Mouse (Mus musculus): ENCODE results near the gene Tlcd1. TPM values are rescaled to one million over a fixed set of nuclear protein-coding genes. Genes with fewer than 3 reads are reported as not detected.

Gene Tlcd1
- polyA plus RNA-seq, 1 experiment from 2014 or later = 9.9 TPM

GRCm38 (mm10) chr11:78156156-78156699 is 20.3 kb upstream of the Tlcd1 start:
- DNase-seq (ENCODE audit: low spot score) = no peak
- Histone ChIP-seq H3K9me3 (ENCODE audit: control insufficient read depth, low read length) (no peaks in the 10 kb centered on the region), H3K4me3 (ENCODE audit: low read depth, low read length) (no peak overlapping the region), H3K27me3 (ENCODE audit: control insufficient read depth, insufficient read depth, low read length) (no peaks in the 10 kb centered on the region), H3K4me2 (ENCODE audit: low read depth) (no peak overlapping the region), H3K27ac (ENCODE audit: low read depth, low read length) (no peak overlapping the region), H3K4me1 (ENCODE audit: control insufficient read depth, insufficient read depth, low read length) (no peaks in the 10 kb centered on the region), H3K36me3 (ENCODE audit: control insufficient read depth, insufficient read depth, low read length) (peaks cover 37% of the 10 kb centered on the region), H3K9ac (ENCODE audit: low read length) (no peak overlapping the region)
- 76% methylated on average over 6 of the region's 6 CpGs for WGBS
- no peak for ATAC-seq (ENCODE audit: insufficient read depth, low FRiP score, low TSS enrichment)

- WGBS = 39% methylated on average over 2 of the region's 2 CpGs
These were observed 17.4 kb upstream of the Tlcd1 start for GRCm38 (mm10) chr11:78159096-78159495.

GRCm38 (mm10) chr11:78159557-78159956 is 17.0 kb upstream of the Tlcd1 start:
- no peak overlapping the region for H3K4me3 ChIP-seq (ENCODE audit: low read depth, low read length)
- no peak overlapping the region for H3K9ac ChIP-seq (ENCODE audit: low read length)
- no peak overlapping the region for H3K4me2 ChIP-seq (ENCODE audit: low read depth)
- no peak overlapping the region for H3K27ac ChIP-seq (ENCODE audit: low read depth, low read length)
- peaks cover 39% of the 10 kb centered on the region for H3K36me3 ChIP-seq (ENCODE audit: control insufficient read depth, insufficient read depth, low read length)
- H3K4me1 ChIP-seq (ENCODE audit: control insufficient read depth, insufficient read depth, low read length) = peaks cover 20% of the 10 kb centered on the region
- H3K9me3 ChIP-seq (ENCODE audit: control insufficient read depth, low read length) = no peaks in the 10 kb centered on the region
- H3K27me3 ChIP-seq (ENCODE audit: control insufficient read depth, insufficient read depth, low read length) = no peaks in the 10 kb centered on the region
- DNase-seq (ENCODE audit: low spot score) (no peak), ATAC-seq (ENCODE audit: insufficient read depth, low FRiP score, low TSS enrichment) (no peak)
- WGBS = 87% methylated on average over 7 of the region's 7 CpGs

More at GRCm38 (mm10) chr11:78159096-78159495, 17.4 kb upstream of the Tlcd1 start:
- peak; percentile 29; the same call in 1 of the 2 replicates for ATAC-seq (ENCODE audit: insufficient read depth, low FRiP score, low TSS enrichment)
- no peak overlapping the region for H3K27ac ChIP-seq (ENCODE audit: low read depth, low read length)
- H3K4me3 ChIP-seq (ENCODE audit: low read depth, low read length) = no peak overlapping the region
- H3K27me3 ChIP-seq (ENCODE audit: control insufficient read depth, insufficient read depth, low read length) = no peaks in the 10 kb centered on the region
- DNase-seq (ENCODE audit: low spot score) = peak; percentile 81
- H3K4me2 ChIP-seq (ENCODE audit: low read depth) = no peak overlapping the region
- peaks cover 20% of the 10 kb centered on the region for H3K4me1 ChIP-seq (ENCODE audit: control insufficient read depth, insufficient read depth, low read length)
- no peaks in the 10 kb centered on the region for H3K9me3 ChIP-seq (ENCODE audit: control insufficient read depth, low read length)
- peaks cover 43% of the 10 kb centered on the region for H3K36me3 ChIP-seq (ENCODE audit: control insufficient read depth, insufficient read depth, low read length)
- no peak overlapping the region for H3K9ac ChIP-seq (ENCODE audit: low read length)

- H3K4me2 ChIP-seq (ENCODE audit: low read depth) = no peak overlapping the region
- WGBS = 92% methylated on average over 18 of the region's 18 CpGs
- H3K4me1 ChIP-seq (ENCODE audit: control insufficient read depth, insufficient read depth, low read length) = peaks cover 20% of the 10 kb centered on the region
- H3K4me3 ChIP-seq (ENCODE audit: low read depth, low read length) = no peak overlapping the region
- no peaks in the 10 kb centered on the region for H3K9me3 ChIP-seq (ENCODE audit: control insufficient read depth, low read length)
- no peak for DNase-seq (ENCODE audit: low spot score)
- no peak overlapping the region for H3K9ac ChIP-seq (ENCODE audit: low read length)
- no peaks in the 10 kb centered on the region for H3K27me3 ChIP-seq (ENCODE audit: control insufficient read depth, insufficient read depth, low read length)
- no peak for ATAC-seq (ENCODE audit: insufficient read depth, low FRiP score, low TSS enrichment)
- H3K36me3 ChIP-seq (ENCODE audit: control insufficient read depth, insufficient read depth, low read length) = peaks cover 36% of the 10 kb centered on the region
- no peak overlapping the region for H3K27ac ChIP-seq (ENCODE audit: low read depth, low read length)
These were observed 16.3 kb upstream of the Tlcd1 start for GRCm38 (mm10) chr11:78160171-78160570.

- Histone ChIP-seq H3K27ac (ENCODE audit: low read depth, low read length) (no peak overlapping the region), H3K36me3 (ENCODE audit: control insufficient read depth, insufficient read depth, low read length) (peaks cover 36% of the 10 kb centered on the region), H3K9me3 (ENCODE audit: control insufficient read depth, low read length) (no peaks in the 10 kb centered on the region), H3K4me3 (ENCODE audit: low read depth, low read length) (no peak overlapping the region), H3K4me2 (ENCODE audit: low read depth) (no peak overlapping the region), H3K9ac (ENCODE audit: low read length) (no peak overlapping the region), H3K27me3 (ENCODE audit: control insufficient read depth, insufficient read depth, low read length) (no peaks in the 10 kb centered on the region), H3K4me1 (ENCODE audit: control insufficient read depth, insufficient read depth, low read length) (peaks cover 22% of the 10 kb centered on the region)
- no peak for ATAC-seq (ENCODE audit: insufficient read depth, low FRiP score, low TSS enrichment)
- 90% methylated on average over 3 of the region's 3 CpGs for WGBS
- DNase-seq (ENCODE audit: low spot score) = no peak
These were observed 15.8 kb upstream of the Tlcd1 start for GRCm38 (mm10) chr11:78160675-78161074.

- no peaks in the 10 kb centered on the region for H3K27me3 ChIP-seq (ENCODE audit: control insufficient read depth, insufficient read depth, low read length)
- ATAC-seq (ENCODE audit: insufficient read depth, low FRiP score, low TSS enrichment) (no peak), DNase-seq (ENCODE audit: low spot score) (no peak)
- no peak overlapping the region for H3K9ac ChIP-seq (ENCODE audit: low read length)
- H3K9me3 ChIP-seq (ENCODE audit: control insufficient read depth, low read length) = no peaks in the 10 kb centered on the region
- H3K4me1 ChIP-seq (ENCODE audit: control insufficient read depth, insufficient read depth, low read length) = peaks cover 27% of the 10 kb centered on the region
- peaks cover 36% of the 10 kb centered on the region for H3K36me3 ChIP-seq (ENCODE audit: control insufficient read depth, insufficient read depth, low read length)
- H3K27ac ChIP-seq (ENCODE audit: low read depth, low read length) = no peak overlapping the region
- no peak overlapping the region for H3K4me3 ChIP-seq (ENCODE audit: low read depth, low read length)
- H3K4me2 ChIP-seq (ENCODE audit: low read depth) = no peak overlapping the region
- 93% methylated on average over 14 of the region's 14 CpGs for WGBS
These were observed 15.3 kb upstream of the Tlcd1 start for GRCm38 (mm10) chr11:78161169-78161568.

- no peaks in the 10 kb centered on the region for H3K9me3 ChIP-seq (ENCODE audit: control insufficient read depth, low read length)
- H3K4me1 ChIP-seq (ENCODE audit: control insufficient read depth, insufficient read depth, low read length) = peaks cover 28% of the 10 kb centered on the region
- 0 out of 2 replicates have a peak overlapping the region, but pooled peaks have one; percentile 44 for H3K27ac ChIP-seq (ENCODE audit: low read depth, low read length)
- DNase-seq (ENCODE audit: low spot score) (no peak), ATAC-seq (ENCODE audit: insufficient read depth, low FRiP score, low TSS enrichment) (no peak)
- H3K36me3 ChIP-seq (ENCODE audit: control insufficient read depth, insufficient read depth, low read length) = peaks cover 36% of the 10 kb centered on the region
- H3K4me2 ChIP-seq (ENCODE audit: low read depth) = no peak overlapping the region
- H3K27me3 ChIP-seq (ENCODE audit: control insufficient read depth, insufficient read depth, low read length) = no peaks in the 10 kb centered on the region
- H3K9ac ChIP-seq (ENCODE audit: low read length) = no peak overlapping the region
- WGBS = 73% methylated on average over 4 of the region's 4 CpGs
- peak overlapping the region; percentile 84; the same call in 1 of the 2 replicates for H3K4me3 ChIP-seq (ENCODE audit: low read depth, low read length)
These were observed 14.5 kb upstream of the Tlcd1 start for GRCm38 (mm10) chr11:78161968-78162367.

- 56% methylated on average over 6 of the region's 6 CpGs for WGBS
- no peaks in the 10 kb centered on the region for H3K9me3 ChIP-seq (ENCODE audit: control insufficient read depth, low read length)
- no peaks in the 10 kb centered on the region for H3K27me3 ChIP-seq (ENCODE audit: control insufficient read depth, insufficient read depth, low read length)
- H3K9ac ChIP-seq (ENCODE audit: low read length) = no peak overlapping the region
- H3K4me3 ChIP-seq (ENCODE audit: low read depth, low read length) = peak overlapping the region; percentile 84; the same call in 1 of the 2 replicates
- H3K27ac ChIP-seq (ENCODE audit: low read depth, low read length) = 0 out of 2 replicates have a peak overlapping the region, but pooled peaks have one; percentile 44
- ATAC-seq (ENCODE audit: insufficient read depth, low FRiP score, low TSS enrichment) = no peak
- DNase-seq (ENCODE audit: low spot score) = no peak
- peak overlapping the region; percentile 89 for H3K4me2 ChIP-seq (ENCODE audit: low read depth)
- H3K36me3 ChIP-seq (ENCODE audit: control insufficient read depth, insufficient read depth, low read length) = peaks cover 34% of the 10 kb centered on the region
- H3K4me1 ChIP-seq (ENCODE audit: control insufficient read depth, insufficient read depth, low read length) = peaks cover 28% of the 10 kb centered on the region
These were observed 14.0 kb upstream of the Tlcd1 start for GRCm38 (mm10) chr11:78162504-78162903.

- Histone ChIP-seq H3K9me3 (ENCODE audit: control insufficient read depth, low read length) (no peaks in the 10 kb centered on the region), H3K27ac (ENCODE audit: low read depth, low read length) (peak overlapping the region; percentile 99), H3K27me3 (ENCODE audit: control insufficient read depth, insufficient read depth, low read length) (no peaks in the 10 kb centered on the region), H3K4me3 (ENCODE audit: low read depth, low read length) (peak overlapping the region; percentile 84), H3K4me2 (ENCODE audit: low read depth) (peak overlapping the region; percentile 89), H3K9ac (ENCODE audit: low read length) (peak overlapping the region; percentile 93), H3K36me3 (ENCODE audit: control insufficient read depth, insufficient read depth, low read length) (peaks cover 30% of the 10 kb centered on the region), H3K4me1 (ENCODE audit: control insufficient read depth, insufficient read depth, low read length) (peaks cover 28% of the 10 kb centered on the region)
- ATAC-seq (ENCODE audit: insufficient read depth, low FRiP score, low TSS enrichment) (no peak), DNase-seq (ENCODE audit: low spot score) (no peak)
- 78% methylated on average over 2 of the region's 2 CpGs for WGBS
These were observed 13.5 kb upstream of the Tlcd1 start for GRCm38 (mm10) chr11:78163045-78163444.
